Mouse (Mus musculus) midbrain, postnatal 0 days (tissue): ENCODE results near the gene Cyfip1. TPM values are rescaled to one million over a fixed set of nuclear protein-coding genes. Genes with fewer than 3 reads are reported as not detected.

Experiments used
- ATAC-seq: fragments of 200-750 bp; cut with Nextera tagmentation; 2 replicates; pipeline ENCODE4 v1.8.0; 2017; ENCODE audit warnings: moderate number of reproducible peaks, mild to moderate bottlenecking, moderate TSS enrichment, moderate library complexity; ENCODE audit not compliant: low FRiP score
- DNase-seq: peaks from one replicate; pipeline ENCODE4 v3.0.0-alpha.2; 2015; ENCODE audit warnings: low spot score
- H3K27ac ChIP-seq: fragments of 300-500 bp; sonication (generic); 2 replicates; pipeline ENCODE4 v1.5.1; 2014; ENCODE audit warnings: low read depth, mild to moderate bottlenecking, low read length, mixed read lengths
- H3K27me3 ChIP-seq: fragments of 300-500 bp; sonication (generic); 2 replicates; pipeline ENCODE4 v1.6.1; 2014; ENCODE audit warnings: low read length, control low read depth, mixed read lengths; ENCODE audit not compliant: insufficient read depth
- H3K36me3 ChIP-seq: fragments of 300-500 bp; sonication (generic); 2 replicates; pipeline ENCODE4 v1.6.1; 2014; ENCODE audit warnings: low read length, control low read depth, mixed read lengths; ENCODE audit not compliant: insufficient read depth
- H3K4me1 ChIP-seq: fragments of 300-500 bp; sonication (generic); 2 replicates; pipeline ENCODE4 v1.6.1; 2014; ENCODE audit warnings: mild to moderate bottlenecking, control low read depth, antibody characterized with exemption, low read length, mixed read lengths; ENCODE audit not compliant: insufficient read depth
- H3K4me2 ChIP-seq: fragments of 300-500 bp; sonication (generic); 2 replicates; pipeline ENCODE4 v1.6.1; 2014; ENCODE audit warnings: low read depth, mild to moderate bottlenecking, low read length, mixed read lengths; ENCODE audit not compliant: poor library complexity, severe bottlenecking
- H3K4me3 ChIP-seq: fragments of 300-500 bp; sonication (generic); 2 replicates; pipeline ENCODE4 v1.5.1; 2014; ENCODE audit warnings: low read depth, mild to moderate bottlenecking, low read length, moderate library complexity
- H3K9ac ChIP-seq: fragments of 300-500 bp; sonication (generic); replicated peaks from 2 replicates; pipeline ENCODE4 v1.6.1; 2014; ENCODE audit warnings: mild to moderate bottlenecking, low read length, moderate library complexity, mixed read lengths; ENCODE audit not compliant: poor library complexity, severe bottlenecking
- H3K9me3 ChIP-seq: fragments of 300-500 bp; sonication (generic); 2 replicates; pipeline ENCODE4 v1.6.1; 2016; ENCODE audit warnings: low read length, control low read depth
- CTCF ChIP-seq: IDR thresholded peaks from 2 replicates; pipeline ENCODE4 v1.5.1; 2016; ENCODE audit warnings: antibody characterized with exemption, mild to moderate bottlenecking
- WGBS: fragments of 180-500 bp; shearing (Covaris S2); extraction: QIAGEN DNeasy Blood & Tissue Kit; methylation state at CpG from one replicate; pipeline ENCODE4 v1.1.7; 2014; 5-methylcytosine and 5-hydroxymethylcytosine counted together
- polyA plus RNA-seq: library from polyadenylated mRNA; unstranded; fragments of >200 nt; fragmentation: Nextera tagmentation; extraction: Ambion mirVana; gene quantifications from 2 replicates; pipeline ENCODE4 v1.2.1, GENCODE M21; 2015
- total RNA-seq: library from RNA; depleted of rRNA; stranded (reverse); fragments of >200 nt; gene quantifications from 2 replicates; pipeline ENCODE4 v1.2.3, GENCODE M21; 2014

Cyfip1 gene
- total and polyA plus RNA-seq, 2 experiments from 2014 or later: 31.4 to 49.5 TPM

GRCm38 (mm10) chr7:55888603-55889002 lies 47.1 kb downstream of the Cyfip1 start:
- no peak for TF ChIP-seq CTCF
- H3K36me3 ChIP-seq: peaks cover 30% of the 10 kb centered on the region
- ATAC-seq: no peak

DNA sequence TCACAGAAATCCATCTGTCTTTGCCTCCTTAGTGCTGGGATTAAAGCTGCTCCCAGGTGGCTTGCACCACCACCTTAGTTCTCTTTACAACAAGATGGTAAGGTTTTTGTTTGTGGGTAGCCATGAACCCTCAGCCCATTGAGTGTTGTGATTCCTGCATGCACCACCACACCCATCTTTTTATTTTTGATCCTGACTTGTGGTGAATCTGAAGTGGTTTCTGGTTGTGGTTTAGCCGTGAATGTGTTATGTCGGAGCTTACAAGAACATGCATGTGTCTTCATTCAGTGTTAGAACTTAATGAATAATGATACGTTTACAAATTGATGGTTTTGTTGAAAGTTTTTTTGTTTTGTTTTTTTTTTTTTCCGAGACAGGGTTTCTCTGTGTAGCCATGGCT lies 48.5 kb downstream of the Cyfip1 start:
- TF ChIP-seq CTCF: no peak
- Histone ChIP-seq H3K36me3 (peaks cover 31% of the 10 kb centered on the region), H3K9ac (no peak overlapping the region), H3K27me3 (no peaks in the 10 kb centered on the region), H3K4me3 (no peak overlapping the region), H3K27ac (no peak overlapping the region), H3K9me3 (no peaks in the 10 kb centered on the region), H3K4me1 (no peaks in the 10 kb centered on the region), H3K4me2 (no peak overlapping the region)
- no peak for ATAC-seq
- 91% methylated on average over 4 of the region's 4 CpGs for WGBS
- no peak for DNase-seq

More at GRCm38 (mm10) chr7:55888603-55889002, 47.1 kb downstream of the Cyfip1 start:
- 92% methylated on average over 4 of the region's 4 CpGs for WGBS
- Histone ChIP-seq H3K4me3 (no peak overlapping the region), H3K27ac (no peak overlapping the region), H3K9me3 (no peaks in the 10 kb centered on the region), H3K4me1 (no peaks in the 10 kb centered on the region), H3K27me3 (no peaks in the 10 kb centered on the region), H3K9ac (no peak overlapping the region), H3K4me2 (no peak overlapping the region)
- no peak for DNase-seq

GRCm38 (mm10) chr7:55890731-55891130 lies 49.2 kb downstream of the Cyfip1 start:
- Histone ChIP-seq H3K9ac (no peak overlapping the region), H3K4me2 (no peak overlapping the region), H3K4me3 (no peak overlapping the region), H3K9me3 (no peaks in the 10 kb centered on the region), H3K36me3 (peaks cover 34% of the 10 kb centered on the region), H3K27ac (no peak overlapping the region), H3K4me1 (no peaks in the 10 kb centered on the region), H3K27me3 (no peaks in the 10 kb centered on the region)
- DNase-seq: no peak
- TF ChIP-seq CTCF: no peak
- no peak for ATAC-seq

DNA sequence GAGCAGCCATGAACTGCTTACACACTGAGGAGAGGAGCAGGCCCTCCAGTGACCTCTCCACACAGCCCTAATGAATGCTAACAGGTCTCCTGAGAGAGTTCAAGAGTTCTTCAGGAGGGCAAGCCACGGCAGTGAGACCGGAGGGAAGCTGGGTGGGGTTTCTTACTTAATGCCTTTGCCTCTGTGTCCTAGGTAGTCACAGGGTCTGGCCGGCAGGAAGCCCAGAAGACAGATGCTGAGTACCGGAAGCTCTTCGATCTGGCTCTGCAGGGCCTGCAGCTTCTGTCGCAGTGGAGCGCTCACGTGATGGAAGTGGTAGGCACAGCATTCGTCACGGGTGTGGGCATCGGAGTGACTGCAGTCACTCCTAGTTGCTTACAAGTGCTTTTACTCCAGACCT lies 50.3 kb downstream of the Cyfip1 start:
- ATAC-seq: no peak
- peaks cover 42% of the 10 kb centered on the region for H3K36me3 ChIP-seq

GRCm38 (mm10) chr7:55903766-55904165 lies 62.2 kb downstream of the Cyfip1 start:
- Histone ChIP-seq H3K36me3 (peaks cover 37% of the 10 kb centered on the region), H3K9ac (no peak overlapping the region), H3K9me3 (no peaks in the 10 kb centered on the region), H3K27me3 (no peaks in the 10 kb centered on the region), H3K4me2 (no peak overlapping the region), H3K4me1 (no peaks in the 10 kb centered on the region), H3K27ac (no peak overlapping the region), H3K4me3 (no peak overlapping the region)
- DNase-seq (no peak), ATAC-seq (no peak)
- WGBS: 89% methylated on average over 4 of the region's 5 CpGs
- TF ChIP-seq CTCF: 0 out of 2 replicates have a peak, but pooled peaks have one; percentile 21

More for the DNA sequence above, 50.3 kb downstream of the Cyfip1 start:
- no peak for DNase-seq
- no peak for TF ChIP-seq CTCF
- Histone ChIP-seq H3K9ac (no peak overlapping the region), H3K27me3 (no peaks in the 10 kb centered on the region), H3K9me3 (no peaks in the 10 kb centered on the region), H3K4me2 (no peak overlapping the region), H3K4me1 (no peaks in the 10 kb centered on the region), H3K27ac (no peak overlapping the region), H3K4me3 (no peak overlapping the region)
- 88% methylated on average over 11 of the region's 11 CpGs for WGBS

GRCm38 (mm10) chr7:55905449-55905848 lies 63.9 kb downstream of the Cyfip1 start:
- Histone ChIP-seq H3K27me3 (no peaks in the 10 kb centered on the region), H3K36me3 (peaks cover 31% of the 10 kb centered on the region), H3K9me3 (no peaks in the 10 kb centered on the region), H3K27ac (no peak overlapping the region), H3K9ac (no peak overlapping the region), H3K4me3 (no peak overlapping the region), H3K4me2 (no peak overlapping the region), H3K4me1 (no peaks in the 10 kb centered on the region)
- DNase-seq: no peak
- no peak for ATAC-seq
- peak; percentile 49 for TF ChIP-seq CTCF
- 83% methylated on average over 2 of the region's 2 CpGs for WGBS
